Mouse (Mus musculus): Measurements from ENCODE around the gene Zbtb45.

Gene Zbtb45

GRCm38 (mm10) chr7:12998851-12999250, 11.0 kb downstream of the Zbtb45 start, which contains the start of gene Trim28:
Gene Trim28, plus strand, starts transcription at chr7:12999114.
- DNase-seq (ENCODE audit: low read depth, low spot score): no peak

- no peak for DNase-seq (ENCODE audit: low read depth, low spot score)
Measured at GRCm38 (mm10) chr7:12998053-12998452, 11.8 kb downstream of the Zbtb45 start, which contains the start of gene Slc27a5. Gene Slc27a5, minus strand, starts transcription at chr7:12998192.

- DNase-seq (ENCODE audit: low read depth, low spot score): no peak
Measured at GRCm38 (mm10) chr7:12997230-12997629, 12.6 kb downstream of the Zbtb45 start.

- no peak for DNase-seq (ENCODE audit: low read depth, low spot score)
Measured at GRCm38 (mm10) chr7:12995862-12996261, 14.0 kb downstream of the Zbtb45 start.

- DNase-seq (ENCODE audit: low read depth, low spot score): no peak
Measured at GRCm38 (mm10) chr7:12993148-12993547, 16.7 kb downstream of the Zbtb45 start.

- DNase-seq (ENCODE audit: low read depth, low spot score): no peak
Measured at GRCm38 (mm10) chr7:12992222-12992621, 17.6 kb downstream of the Zbtb45 start.

- no peak for DNase-seq (ENCODE audit: low read depth, low spot score)
Measured at GRCm38 (mm10) chr7:12987409-12988189, 22.2 kb downstream of the Zbtb45 start.

- DNase-seq (ENCODE audit: low read depth, low spot score): no peak
Measured at GRCm38 (mm10) chr7:12986906-12987305, 22.9 kb downstream of the Zbtb45 start.

- no peak for DNase-seq (ENCODE audit: low read depth, low spot score)
Measured at GRCm38 (mm10) chr7:12985724-12986123, 24.1 kb downstream of the Zbtb45 start.

- DNase-seq (ENCODE audit: low read depth, low spot score): no peak
Measured at GRCm38 (mm10) chr7:12980291-12980690, 29.5 kb downstream of the Zbtb45 start.

- DNase-seq (ENCODE audit: low read depth, low spot score): no peak
Measured at GRCm38 (mm10) chr7:12979776-12980175, 30.1 kb downstream of the Zbtb45 start.

- DNase-seq (ENCODE audit: low read depth, low spot score): no peak
Measured at GRCm38 (mm10) chr7:12978931-12979722, 30.7 kb downstream of the Zbtb45 start.

GRCm38 (mm10) chr7:12977682-12978389, 32.0 kb downstream of the Zbtb45 start, which contains the start of gene Zfp446:
Gene Zfp446, plus strand, starts transcription at chr7:12977848.
- DNase-seq (ENCODE audit: low read depth, low spot score): peak; percentile 91

GRCm38 (mm10) chr7:12970906-12971305, 38.9 kb downstream of the Zbtb45 start:
- DNase-seq (ENCODE audit: low read depth, low spot score): no peak

- no peak for DNase-seq (ENCODE audit: low read depth, low spot score)
Measured at GRCm38 (mm10) chr7:12966104-12966845, 43.6 kb downstream of the Zbtb45 start.

GRCm38 (mm10) chr7:12965678-12966091, 44.1 kb downstream of the Zbtb45 start, which contains the start of gene Zfp324:
Gene Zfp324, plus strand, starts transcription at chr7:12965838.
- DNase-seq (ENCODE audit: low read depth, low spot score): no peak

- DNase-seq (ENCODE audit: low read depth, low spot score): no peak
Measured at GRCm38 (mm10) chr7:12961511-12962141, 48.2 kb downstream of the Zbtb45 start.

- DNase-seq (ENCODE audit: low read depth, low spot score): no peak
Measured at GRCm38 (mm10) chr7:12959718-12960117, 50.1 kb downstream of the Zbtb45 start.

GRCm38 (mm10) chr7:12958948-12959347, 50.9 kb downstream of the Zbtb45 start:
- DNase-seq (ENCODE audit: low read depth, low spot score): no peak

GRCm38 (mm10) chr7:12957511-12957910, 52.3 kb downstream of the Zbtb45 start:
- DNase-seq (ENCODE audit: low read depth, low spot score): no peak

- no peak for DNase-seq (ENCODE audit: low read depth, low spot score)
Measured at GRCm38 (mm10) chr7:12954896-12955295, 54.9 kb downstream of the Zbtb45 start.
